Mouse (Mus musculus) Patski (cell line): ENCODE data around the gene Ifna11. TPM values are rescaled to one million over a fixed set of nuclear protein-coding genes. Genes with fewer than 3 reads are reported as not detected.
A peak's percentile ranks its signal among the peaks of the same experiment; 100 is the strongest.

Experiments
- ATAC-seq: fragments of 100-300 bp; one replicate; pipeline ENCODE4 v1.8.0; 2021
- CTCF ChIA-PET: fragments of 350-600 bp; sonication (Branson Sonifier 250); formaldehyde crosslinking; loops from one replicate; lab custom pipeline; 2022; ENCODE audit warnings: inconsistent platforms; lab: Charles Lee
- POLR2A ChIA-PET: fragments of 350-600 bp; sonication (Branson Sonifier 250); formaldehyde crosslinking; loops from one replicate; lab custom pipeline; 2022; ENCODE audit warnings: antibody characterized with exemption, inconsistent platforms; lab: Charles Lee
- DNase-seq: peaks from one replicate; pipeline ENCODE4 v3.0.0-alpha.2; 2011; ENCODE audit warnings: low read depth, low spot score
- H3K27me3 ChIP-seq: fragments of 371-371 bp; one replicate; pipeline ENCODE4 v1.5.1; 2021
- CTCF ChIP-seq: fragments of 100-300 bp; IDR thresholded peaks from one replicate; pipeline ENCODE4 v1.5.1; 2021
- in situ Hi-C: fragments of 300-500 bp; cut with MboI; formaldehyde crosslinking; loops from 3 replicates; pipeline ENCODE4 v1.11.1; 2018; ENCODE audit warnings: low pct_unique_long_range_greater_than_20kb, mixed read lengths
- polyA plus RNA-seq: library from polyadenylated mRNA; unstranded; gene quantifications from one replicate; pipeline ENCODE4 v1.2.3, GENCODE M21; 2021

Gene Ifna11
- polyA plus RNA-seq, 1 experiment from 2014 or later = not detected

- ChIA-PET CTCF (interaction anchor here (1.3 kb wide), 1 partner anchor 11 kb away, joined by 4 read pairs; no protein-coding TSS in a partner anchor), POLR2A (no interaction called here)
- H3K27me3 ChIP-seq = peaks cover 5% of the 10 kb centered on the region
- ATAC-seq (no peak), DNase-seq (no peak)
- no peak for TF ChIP-seq CTCF
- in situ Hi-C loops = loop anchor here (25.0 kb wide), 5 partner anchors 87 to 1737 kb away; partner anchors contain the start of genes Dmrta1, Gm13271, Gm13283 and Gm13290
Measured at GRCm38 (mm10) chr4:88849698-88850097, 29.9 kb downstream of the Ifna11 start, which contains the start of gene Ifna1. TSS of gene Ifna1 (plus strand) at chr4:88850087.

- no peak for TF ChIP-seq CTCF
- DNase-seq (no peak), ATAC-seq (no peak)
- H3K27me3 ChIP-seq = peaks cover 4% of the 10 kb centered on the region
- ChIA-PET CTCF (interaction anchor here (2.1 kb wide), 1 partner anchor 20 kb away, joined by 13 read pairs; no protein-coding TSS in a partner anchor), POLR2A (no interaction called here)
- in situ Hi-C loops = loop anchor here (25.0 kb wide), 1 partner anchor 89 kb away; the partner anchor contains the start of genes Gm13271, Gm13283 and Gm13290
Measured at GRCm38 (mm10) chr4:88851026-88851763, 31.4 kb downstream of the Ifna11 start.

GRCm38 (mm10) chr4:88859214-88859613, 39.5 kb downstream of the Ifna11 start:
- ATAC-seq (no peak), DNase-seq (no peak)
- ChIA-PET POLR2A (no interaction called here), CTCF (interaction anchor here (1.6 to 4.7 kb wide), 2 partner anchors 9 to 28 kb away, joined by 4 to 28 read pairs; no protein-coding TSS in a partner anchor)
- peaks cover 5% of the 10 kb centered on the region for H3K27me3 ChIP-seq
- in situ Hi-C loops = loop anchor here (25.0 kb wide), 1 partner anchor 97 kb away; the partner anchor contains the start of genes Gm13271, Gm13283 and Gm13290
- no peak for TF ChIP-seq CTCF

- no peak for ATAC-seq
- no peak for TF ChIP-seq CTCF
- in situ Hi-C loops = loop anchor here (25.0 kb wide), 1 partner anchor 101 kb away; the partner anchor contains the start of genes Gm13271, Gm13283 and Gm13290
- H3K27me3 ChIP-seq = no peaks in the 10 kb centered on the region
- DNase-seq = no peak
- POLR2A ChIA-PET = no interaction called here
- CTCF ChIA-PET = interaction anchor here (1.4 to 4.7 kb wide), 2 partner anchors 32 to 106 kb away, joined by 3 to 28 read pairs; no protein-coding TSS in a partner anchor
Measured at GRCm38 (mm10) chr4:88863309-88863708, 43.5 kb downstream of the Ifna11 start.

- CTCF ChIA-PET = interaction anchor here (1.1 to 4.3 kb wide), 3 partner anchors 12 to 424 kb away, joined by 3 to 31 read pairs (median 3); no protein-coding TSS in a partner anchor
- TF ChIP-seq CTCF = no peak
- DNase-seq (no peak), ATAC-seq (no peak)
- in situ Hi-C loops = loop anchor here (25.0 kb wide), 1 partner anchor 102 kb away; the partner anchor contains the start of genes Gm13271, Gm13283 and Gm13290
- H3K27me3 ChIP-seq = no peaks in the 10 kb centered on the region
- POLR2A ChIA-PET = no interaction called here
Measured at GRCm38 (mm10) chr4:88864599-88864998, 44.8 kb downstream of the Ifna11 start.

- ATAC-seq = no peak
- no peak for TF ChIP-seq CTCF
- DNase-seq = no peak
- H3K27me3 ChIP-seq = no peaks in the 10 kb centered on the region
- in situ Hi-C loops = loop anchor here (25.0 kb wide), 1 partner anchor 103 kb away; the partner anchor contains the start of genes Gm13271, Gm13283 and Gm13290
- CTCF ChIA-PET = interaction anchor here (1.1 to 4.3 kb wide), 3 partner anchors 12 to 423 kb away, joined by 3 to 31 read pairs (median 3); no protein-coding TSS in a partner anchor
- POLR2A ChIA-PET = no interaction called here
Measured at GRCm38 (mm10) chr4:88865011-88865569, 45.3 kb downstream of the Ifna11 start.

- in situ Hi-C loops = loop anchor here (25.0 kb wide), 1 partner anchor 105 kb away; the partner anchor contains the start of genes Gm13271, Gm13283 and Gm13290
- CTCF ChIA-PET = interaction anchor here (1.0 to 4.3 kb wide), 4 partner anchors 9 to 110 kb away, joined by 3 to 31 read pairs (median 4); no protein-coding TSS in a partner anchor
- DNase-seq (peak; percentile 39), ATAC-seq (peak; percentile 90)
- peak; percentile 89 for TF ChIP-seq CTCF
- POLR2A ChIA-PET = interaction anchor here (0.8 to 1.0 kb wide), 2 partner anchors 111 to 190 kb away, joined by 3 read pairs; no protein-coding TSS in a partner anchor
- H3K27me3 ChIP-seq = no peaks in the 10 kb centered on the region
Measured at GRCm38 (mm10) chr4:88867366-88867925, 47.7 kb downstream of the Ifna11 start.

GRCm38 (mm10) chr4:88867926-88868911, 48.5 kb downstream of the Ifna11 start:
- no peaks in the 10 kb centered on the region for H3K27me3 ChIP-seq
- no peak for TF ChIP-seq CTCF
- in situ Hi-C loops = loop anchor here (25.0 kb wide), 1 partner anchor 106 kb away; the partner anchor contains the start of genes Gm13271, Gm13283 and Gm13290
- CTCF ChIA-PET = interaction anchor here (1.0 to 4.3 kb wide), 3 partner anchors 10 to 111 kb away, joined by 3 to 31 read pairs (median 4); no protein-coding TSS in a partner anchor
- peak; percentile 63 for ATAC-seq
- POLR2A ChIA-PET = interaction anchor here (1.0 kb wide), 1 partner anchor 112 kb away, joined by 3 read pairs; no protein-coding TSS in a partner anchor
- DNase-seq = no peak

Other genes with a start within 250 kb of the Ifna11 start
- not detected for gene Ifna14, start 248.2 kb upstream of the Ifna11 start, polyA plus RNA-seq
- not detected for gene Ifna9, start 227.6 kb upstream of the Ifna11 start, polyA plus RNA-seq
- not detected for gene Ifna12, start 216.6 kb upstream of the Ifna11 start, polyA plus RNA-seq
- gene C87499, start 185.5 kb upstream of the Ifna11 start, polyA plus RNA-seq = not detected
- not detected for gene Ifna13, start 175.5 kb upstream of the Ifna11 start, polyA plus RNA-seq
- not detected for gene Ifna16, start 143.0 kb upstream of the Ifna11 start, polyA plus RNA-seq
- not detected for gene Ifna2, start 136.0 kb upstream of the Ifna11 start, polyA plus RNA-seq
- not detected for gene Ifnab, start 128.6 kb upstream of the Ifna11 start, polyA plus RNA-seq
- gene Gm26566, start 98.2 kb upstream of the Ifna11 start, polyA plus RNA-seq = 1.3 TPM
- 18.2 TPM for gene Klhl9, start 97.5 kb upstream of the Ifna11 start, polyA plus RNA-seq
- not detected for gene Gm13271, start 65.1 kb upstream of the Ifna11 start, polyA plus RNA-seq
- gene Gm13283, start 59.8 kb upstream of the Ifna11 start, polyA plus RNA-seq = not detected
- gene Gm13290, start 46.1 kb upstream of the Ifna11 start, polyA plus RNA-seq = 2.7 TPM
- not detected for gene Gm13289, start 43.0 kb upstream of the Ifna11 start, polyA plus RNA-seq
- gene Gm13272, start 40.1 kb upstream of the Ifna11 start, polyA plus RNA-seq = not detected
- gene Ifnz, start 37.8 kb upstream of the Ifna11 start, polyA plus RNA-seq = not detected
- gene Gm13276, start 34.2 kb upstream of the Ifna11 start, polyA plus RNA-seq = 2.4 TPM
- not detected for gene Gm13277, start 31.3 kb upstream of the Ifna11 start, polyA plus RNA-seq
- not detected for gene Gm13278, start 28.4 kb upstream of the Ifna11 start, polyA plus RNA-seq
- not detected for gene Gm13275, start 25.5 kb upstream of the Ifna11 start, polyA plus RNA-seq
- gene Gm13279, start 22.6 kb upstream of the Ifna11 start, polyA plus RNA-seq = not detected
- 1.1 TPM for gene Gm13285, start 20.3 kb upstream of the Ifna11 start, polyA plus RNA-seq
- 2.1 TPM for gene Gm13287, start 16.7 kb upstream of the Ifna11 start, polyA plus RNA-seq
- 0.22 TPM for gene Gm13288, start 14.4 kb upstream of the Ifna11 start, polyA plus RNA-seq
- gene Ifna7, start 3.7 kb upstream of the Ifna11 start, polyA plus RNA-seq = not detected
- not detected for gene Ifna6, start 7.5 kb downstream of the Ifna11 start, polyA plus RNA-seq
- gene Ifna5, start 15.6 kb downstream of the Ifna11 start, polyA plus RNA-seq = not detected
- not detected for gene Ifna4, start 21.9 kb downstream of the Ifna11 start, polyA plus RNA-seq
- not detected for gene Ifna1, start 30.1 kb downstream of the Ifna11 start, polyA plus RNA-seq
- 0.15 TPM for gene Ifne, start 60.2 kb downstream of the Ifna11 start, polyA plus RNA-seq